Mouse (Mus musculus): ENCODE data around the gene Fabp1.

GRCm38 (mm10) chr6:71221501-71221900, 21.9 kb downstream of the Fabp1 start:
- TF ChIP-seq CTCF (IDR thresholded peaks at IDR 0.05; ENCODE audit: borderline replicate concordance, insufficient read depth, low read depth, low read length) (no peak), POLR2A (IDR thresholded peaks at IDR 0.05; ENCODE audit: borderline replicate concordance, insufficient read depth, low read length) (no peak)

Measured in cerebellum, adult 2 months (tissue).